Mouse (Mus musculus): Measurements from ENCODE around the gene Lpgat1.

Lpgat1 gene

DNA sequence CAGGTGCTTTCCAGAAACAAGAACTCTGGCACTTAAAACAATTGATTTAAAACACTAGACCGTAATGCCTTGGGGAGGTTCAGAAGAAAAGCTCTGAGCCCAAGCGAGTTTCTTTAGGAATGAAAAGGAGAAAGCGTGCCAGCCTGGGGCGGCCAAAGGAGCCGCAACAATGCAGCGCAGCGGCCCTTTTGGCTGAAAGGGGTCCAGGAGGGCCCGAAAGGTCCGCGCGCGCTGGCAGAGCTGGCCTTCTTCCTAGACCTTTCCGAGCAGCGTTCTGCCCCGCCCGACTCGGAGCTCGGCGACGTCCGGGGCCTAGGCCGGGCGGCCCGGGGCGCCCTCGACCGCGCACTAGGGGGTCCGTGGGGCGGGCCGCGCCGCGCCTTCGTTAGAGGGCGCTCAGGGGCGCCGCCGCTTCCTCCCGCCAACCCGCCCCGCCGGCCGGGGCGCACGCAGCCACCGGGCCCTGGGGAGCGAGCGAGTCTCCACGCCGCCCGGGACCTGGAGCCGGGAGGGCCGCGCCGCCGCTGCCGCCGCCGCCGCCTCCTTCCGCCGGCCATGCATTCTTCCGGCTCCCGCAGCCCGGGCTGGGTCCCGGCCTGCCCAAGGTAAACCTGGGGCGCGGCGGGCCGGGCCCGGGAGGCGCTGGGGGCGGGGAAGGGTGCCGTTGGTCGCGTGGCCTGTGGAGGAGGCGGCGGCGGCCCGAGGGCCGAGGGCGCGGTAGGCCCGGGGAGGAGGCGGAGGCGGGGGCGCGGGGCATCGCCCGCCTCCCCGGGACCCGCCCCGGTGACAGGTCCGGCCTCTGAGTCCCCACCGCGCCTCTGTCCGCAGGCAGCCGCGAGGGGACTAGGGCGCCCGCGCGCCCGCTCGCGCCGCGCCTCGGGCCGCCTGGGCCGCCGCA is at the start of gene Lpgat1:
Lpgat1 (plus strand) TSS at position 234 of the 898 bp plus-strand sequence.
- DNase-seq (ENCODE audit: extremely low read depth, low read depth, low spot score) = no peak

DNA sequence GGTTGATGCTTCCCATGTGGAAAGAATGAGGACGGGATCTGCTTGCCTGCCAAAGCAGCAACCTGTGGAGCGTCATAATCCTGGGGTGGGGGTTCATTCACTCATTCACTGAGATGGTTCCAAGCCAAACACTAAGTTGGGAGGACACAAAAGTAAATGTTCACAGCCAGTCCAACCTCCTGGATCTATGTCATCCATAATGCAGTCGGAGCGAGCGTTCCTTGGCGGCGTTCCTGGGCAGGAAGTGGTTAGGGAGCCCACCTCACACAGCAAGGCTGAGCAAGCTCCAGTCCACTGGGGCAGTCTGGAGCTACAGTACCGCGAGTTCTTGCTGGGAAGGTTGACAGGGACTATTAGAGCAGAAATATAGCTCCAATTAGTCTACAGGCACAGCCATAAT is 49.6 kb upstream of the Lpgat1 start:
- no peak for DNase-seq (ENCODE audit: extremely low read depth, low read depth, low spot score)

DNA sequence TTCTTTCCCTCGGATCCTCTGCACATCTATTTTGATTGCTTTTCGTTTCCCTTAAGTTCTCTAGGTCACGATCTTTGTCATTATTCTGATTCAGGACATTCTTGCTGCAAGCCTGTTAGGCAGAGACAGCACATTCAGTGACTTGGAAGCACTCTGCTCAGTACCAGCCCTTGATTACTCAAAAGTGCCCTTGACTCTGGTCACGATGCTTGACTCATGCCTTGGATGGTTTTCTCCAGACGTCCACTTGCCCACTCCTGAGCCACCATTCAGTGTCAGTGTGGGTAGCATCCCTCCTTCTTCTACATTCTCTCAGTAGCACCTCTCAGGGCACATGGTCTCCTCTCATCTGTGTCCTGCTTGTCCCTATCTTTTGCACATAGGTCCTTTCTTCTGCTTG is 43.6 kb upstream of the Lpgat1 start:
- no peak for DNase-seq (ENCODE audit: extremely low read depth, low read depth, low spot score)

DNA sequence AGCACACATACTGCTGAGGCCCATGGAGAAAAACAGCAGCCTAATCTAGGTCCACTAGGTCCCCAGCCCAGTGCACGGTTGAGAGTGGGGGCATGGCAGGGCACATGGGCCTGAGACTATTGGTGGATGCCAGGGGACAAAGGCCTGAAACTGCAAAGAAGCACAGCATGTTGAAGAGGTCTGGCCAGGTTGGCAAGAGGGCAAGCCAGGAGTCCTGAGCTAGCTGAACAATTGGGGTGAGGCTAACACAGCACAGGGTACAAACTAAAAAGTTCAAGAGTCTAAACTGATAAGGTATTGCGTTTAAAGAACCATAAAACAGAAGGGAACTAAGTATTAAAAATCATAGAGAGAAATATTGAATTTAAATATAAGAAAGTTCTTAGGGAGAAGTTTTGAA is 36.0 kb upstream of the Lpgat1 start:
- no peak for DNase-seq (ENCODE audit: extremely low read depth, low read depth, low spot score)

DNA sequence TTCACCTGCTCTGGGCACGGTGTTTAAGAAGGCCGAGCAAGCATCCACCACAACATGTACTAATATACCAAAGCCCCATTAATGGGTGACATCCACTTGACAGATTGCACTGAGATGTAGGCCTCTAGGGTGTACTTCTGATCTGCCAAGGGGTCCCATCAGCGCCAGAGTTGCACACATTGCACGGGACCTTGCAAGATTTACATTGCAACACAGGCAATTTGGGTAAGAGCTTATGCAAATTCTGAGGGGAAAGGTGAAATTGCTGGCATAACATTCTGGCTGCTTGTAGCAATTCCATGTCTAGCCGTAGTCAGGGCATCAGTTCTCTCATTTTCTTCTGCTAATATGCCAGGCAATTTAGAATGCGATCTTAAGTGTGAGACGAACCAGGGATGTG is 30.1 kb upstream of the Lpgat1 start:
- DNase-seq (ENCODE audit: extremely low read depth, low read depth, low spot score) = peak; percentile 56

DNA sequence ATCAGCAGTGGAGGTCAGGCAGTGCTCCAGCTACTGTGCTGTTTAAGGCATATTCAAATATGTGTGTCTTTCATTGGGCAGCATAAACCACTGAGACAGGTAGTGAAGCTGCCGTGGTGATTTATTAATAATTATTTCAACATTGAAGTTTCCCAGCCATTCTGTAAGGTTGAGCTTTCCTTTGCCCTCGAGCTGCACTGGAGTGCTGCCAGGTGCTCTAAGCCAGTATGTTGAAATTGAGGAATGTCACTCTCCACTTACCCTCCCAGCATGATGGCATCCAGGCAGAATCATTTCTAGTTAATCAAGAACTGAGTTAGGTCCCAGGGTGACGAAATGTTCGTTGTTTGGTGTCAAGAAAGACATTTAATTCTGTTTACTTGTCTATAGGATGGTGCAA is 24.4 kb upstream of the Lpgat1 start:
- DNase-seq (ENCODE audit: extremely low read depth, low read depth, low spot score) = peak; percentile 81

DNA sequence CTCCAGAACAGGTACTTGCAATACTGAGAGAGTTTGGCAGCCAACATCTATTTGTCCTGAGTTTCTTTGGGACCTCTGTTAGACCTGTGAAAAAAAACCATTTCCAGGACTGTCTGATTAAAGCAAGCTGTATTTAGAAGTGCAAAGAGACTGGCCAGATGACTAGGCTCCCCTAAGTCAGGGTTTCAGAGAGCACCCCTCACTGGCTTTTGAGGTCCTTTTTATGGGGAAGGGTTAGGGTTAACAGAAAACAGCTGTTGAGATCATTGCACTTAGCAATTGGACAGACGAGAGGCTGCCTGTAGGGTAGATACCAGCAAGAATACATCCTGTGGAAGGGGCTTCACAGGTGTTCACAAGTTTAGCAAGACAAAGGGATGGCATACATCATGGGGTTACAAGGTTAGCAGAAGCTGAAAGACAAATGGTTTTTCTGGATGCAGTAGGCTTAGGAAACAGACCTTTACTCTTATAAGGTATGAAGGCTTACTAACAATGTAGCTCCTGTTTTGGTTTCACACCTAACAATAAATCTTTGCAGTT is 19.3 kb upstream of the Lpgat1 start:
- no peak for DNase-seq (ENCODE audit: extremely low read depth, low read depth, low spot score)

DNA sequence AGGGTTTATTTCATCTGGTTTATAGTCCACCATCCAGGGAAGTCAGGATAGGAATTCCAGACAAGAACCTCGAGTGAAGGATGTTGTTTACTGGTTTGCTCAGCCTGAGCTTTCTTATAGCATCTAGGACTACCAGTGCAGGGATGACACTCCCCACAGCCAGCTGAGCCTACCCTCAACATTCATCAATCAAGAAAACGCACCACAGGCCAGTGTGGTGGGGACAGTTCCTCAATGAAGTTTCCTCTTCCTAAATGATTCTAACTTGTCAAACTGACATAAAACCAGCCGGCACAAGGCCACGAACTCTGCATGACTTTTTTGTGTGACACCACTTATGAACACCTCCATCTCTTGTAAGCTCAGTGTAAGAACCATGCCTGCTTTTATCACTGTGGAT is 13.1 kb upstream of the Lpgat1 start:
- no peak for DNase-seq (ENCODE audit: extremely low read depth, low read depth, low spot score)

DNA sequence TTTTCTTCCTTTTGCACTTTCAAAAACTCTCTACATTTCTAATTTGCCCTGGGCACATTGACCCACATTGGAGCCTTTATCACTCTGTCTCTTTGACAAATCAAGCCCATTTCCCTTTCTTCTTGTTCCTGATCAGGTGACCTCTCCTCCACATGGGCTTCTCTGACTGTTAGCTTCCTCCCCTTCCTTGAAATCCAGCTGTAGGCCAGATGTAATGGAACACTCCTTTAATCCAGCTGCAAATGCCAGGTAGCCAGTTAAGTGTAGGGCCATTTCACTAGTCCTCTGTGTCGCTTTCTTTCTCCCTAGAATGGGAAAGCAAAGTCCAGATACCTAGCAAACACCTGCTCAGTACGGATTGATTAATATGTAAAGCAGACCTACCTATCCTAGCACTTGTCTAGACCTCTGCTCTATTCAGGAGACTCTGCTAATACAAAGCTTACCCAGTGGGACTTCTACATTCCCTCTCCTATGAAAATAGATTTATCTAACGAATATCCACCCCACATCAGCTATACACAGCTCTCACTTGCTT is 11.0 kb upstream of the Lpgat1 start:
- DNase-seq (ENCODE audit: extremely low read depth, low read depth, low spot score) = no peak

DNA sequence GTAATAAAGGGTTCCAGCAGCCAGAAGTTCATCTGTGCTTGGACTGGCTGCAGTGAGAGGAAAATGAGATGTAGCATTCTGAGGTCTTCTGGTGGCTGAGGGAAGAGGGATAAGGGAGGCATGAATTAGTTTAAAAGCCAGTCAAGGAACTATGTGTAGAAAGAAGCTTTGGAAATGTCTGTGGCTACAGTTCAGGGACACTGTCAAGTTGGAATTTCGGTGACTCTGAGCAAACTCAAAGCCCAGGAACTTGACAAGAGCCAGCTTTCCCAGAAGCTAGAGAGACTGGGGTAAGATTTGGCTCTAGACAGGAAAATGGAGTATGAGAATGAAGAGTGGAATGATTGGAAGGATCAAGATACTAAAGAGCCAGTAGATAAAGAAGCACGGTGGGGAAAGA is 7.8 kb upstream of the Lpgat1 start:
- DNase-seq (ENCODE audit: extremely low read depth, low read depth, low spot score) = no peak

DNA sequence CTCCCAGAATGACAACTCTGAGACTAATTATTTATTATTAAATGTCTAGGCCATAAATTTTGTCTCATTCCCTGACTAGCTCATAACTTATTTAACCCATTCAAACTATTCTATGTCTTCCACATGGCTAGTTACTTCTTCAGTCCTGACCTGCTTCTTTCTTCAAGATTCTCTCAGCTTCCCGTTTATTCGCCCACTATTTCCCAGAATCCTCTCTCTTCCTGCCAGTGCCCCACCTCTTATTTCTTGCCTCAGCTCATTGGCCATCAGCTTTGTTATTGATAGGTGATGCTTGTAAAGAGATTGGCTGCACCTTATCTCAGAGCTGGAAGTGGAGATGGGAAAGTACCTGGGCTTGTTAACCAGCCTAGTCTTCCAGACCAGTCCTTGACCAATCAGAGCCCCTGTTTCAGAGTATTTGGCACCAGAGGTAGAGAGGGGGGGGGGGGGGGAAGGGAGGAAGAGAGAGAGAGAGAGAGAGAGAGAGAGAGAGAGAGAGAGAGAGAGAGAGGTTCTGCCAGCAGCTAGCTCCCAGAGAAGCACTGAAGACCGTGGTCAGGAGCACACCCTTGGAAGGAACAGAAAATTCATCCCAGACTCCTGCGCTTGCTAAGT is 5.3 kb upstream of the Lpgat1 start:
- DNase-seq (ENCODE audit: extremely low read depth, low read depth, low spot score) = no peak

DNA sequence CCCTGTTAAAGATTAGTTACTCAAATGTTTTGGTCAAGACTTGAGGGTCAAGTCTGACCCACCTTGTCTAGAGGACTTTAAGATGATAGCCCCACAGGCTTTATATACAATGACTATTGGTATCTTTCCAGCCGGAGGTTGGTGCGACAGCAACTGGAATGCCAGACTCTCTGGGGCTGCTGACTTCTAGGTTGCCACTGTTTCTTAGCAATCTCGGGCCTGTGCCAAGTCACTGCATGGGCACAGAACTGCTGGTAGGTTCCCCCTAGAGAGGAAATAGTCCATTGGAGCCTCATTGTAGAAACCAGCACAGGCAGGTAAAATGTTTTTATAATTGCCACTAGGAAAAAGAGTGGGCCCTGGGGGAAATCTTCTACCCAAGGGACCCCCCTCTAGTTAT is 3.8 kb upstream of the Lpgat1 start:
- DNase-seq (ENCODE audit: extremely low read depth, low read depth, low spot score) = no peak

DNA sequence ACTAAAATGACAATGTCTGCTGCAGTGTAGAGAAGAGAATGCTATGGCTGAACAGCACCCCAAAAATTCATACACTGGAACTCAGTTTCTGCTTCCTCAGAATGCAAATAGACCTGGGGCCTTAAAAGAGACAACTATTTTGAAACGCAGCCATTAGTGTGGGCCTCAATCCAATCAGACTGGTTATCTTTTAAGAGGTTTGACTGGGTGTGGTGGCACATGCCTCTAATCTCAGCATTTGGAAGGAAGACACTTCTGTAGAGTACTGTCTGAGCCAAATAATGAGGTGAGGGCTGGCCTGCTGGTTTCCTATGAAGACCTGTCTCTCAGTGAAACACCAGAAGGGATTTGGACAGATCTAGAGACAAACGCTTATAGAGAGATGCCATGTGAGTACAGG is 2.5 kb upstream of the Lpgat1 start:
- DNase-seq (ENCODE audit: extremely low read depth, low read depth, low spot score) = no peak

DNA sequence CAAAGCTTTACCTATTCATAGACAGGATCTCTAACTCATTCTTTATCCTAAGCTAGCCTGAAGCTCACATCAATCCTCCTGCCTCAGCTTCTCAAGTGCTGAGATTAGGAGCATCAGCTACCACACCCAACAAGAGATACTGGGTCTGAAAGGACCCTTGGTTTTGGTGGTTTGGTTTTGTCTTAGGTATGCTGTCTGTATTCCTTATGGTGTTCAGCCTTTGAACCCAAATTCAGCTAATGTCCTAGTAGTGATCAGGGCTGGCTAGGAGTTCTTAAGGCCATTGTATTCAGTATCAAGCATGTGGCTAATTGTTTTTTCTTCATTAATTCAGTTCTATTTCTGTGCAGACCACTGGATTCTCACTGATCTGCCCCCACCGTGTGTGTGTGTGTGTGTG is 493 bp upstream of the Lpgat1 start:
- DNase-seq (ENCODE audit: extremely low read depth, low read depth, low spot score) = no peak

DNA sequence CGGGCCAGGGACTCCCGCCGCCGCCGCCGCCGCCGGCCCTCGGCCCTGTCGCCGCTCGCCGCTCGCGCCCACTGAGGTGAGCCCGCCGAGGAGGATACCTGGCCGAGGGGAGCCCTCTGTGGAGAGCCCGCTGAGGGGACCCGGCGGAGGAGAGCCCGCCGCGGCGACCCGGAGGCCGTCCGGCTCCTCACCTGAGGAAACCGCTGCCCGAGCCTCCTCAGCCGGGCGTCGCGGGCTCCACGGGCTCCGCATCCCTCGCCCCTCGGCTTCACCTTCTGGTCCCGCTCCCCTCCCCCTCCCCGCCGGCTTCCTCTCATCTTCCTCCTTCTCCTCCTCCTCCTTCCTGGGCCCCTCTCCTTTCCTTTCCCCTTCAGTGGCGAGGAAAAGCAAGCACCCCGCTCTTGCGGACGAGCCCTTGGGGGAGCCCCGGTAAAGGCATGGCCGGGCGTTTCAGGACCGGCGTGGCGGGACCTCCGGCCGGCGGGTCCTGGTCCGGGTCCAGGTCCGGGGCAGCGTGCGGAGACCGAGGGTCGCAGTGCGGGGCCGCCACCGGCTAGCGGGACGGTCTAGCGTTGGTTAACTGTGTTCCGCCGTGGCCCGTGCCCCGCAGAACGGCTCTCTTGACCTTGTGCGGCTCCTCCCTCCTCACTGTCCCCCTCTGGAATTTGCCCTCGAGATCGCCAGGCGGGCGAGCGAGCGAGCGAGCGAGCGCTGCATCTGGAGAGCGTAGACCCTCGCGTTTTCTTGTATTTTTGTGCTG is 1.1 kb downstream of the Lpgat1 start:
- DNase-seq (ENCODE audit: extremely low read depth, low read depth, low spot score) = no peak

DNA sequence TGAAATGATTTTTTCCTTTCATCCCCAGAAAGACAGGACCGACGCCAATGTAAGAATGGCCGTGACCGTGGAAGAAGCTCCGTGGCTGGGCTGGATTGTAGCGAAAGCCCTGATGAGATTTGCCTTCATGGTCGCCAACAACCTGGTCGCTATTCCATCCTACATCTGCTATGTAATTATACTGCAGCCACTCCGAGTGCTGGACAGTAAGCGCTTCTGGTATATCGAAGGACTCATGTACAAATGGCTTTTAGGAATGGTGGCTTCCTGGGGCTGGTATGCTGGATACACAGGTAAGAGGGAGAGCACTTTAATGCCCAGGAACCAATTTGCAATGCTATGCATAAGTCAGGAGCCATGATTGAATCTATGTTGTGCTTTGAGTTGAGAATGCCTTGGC is 1.7 kb downstream of the Lpgat1 start:
- DNase-seq (ENCODE audit: extremely low read depth, low read depth, low spot score) = no peak

DNA sequence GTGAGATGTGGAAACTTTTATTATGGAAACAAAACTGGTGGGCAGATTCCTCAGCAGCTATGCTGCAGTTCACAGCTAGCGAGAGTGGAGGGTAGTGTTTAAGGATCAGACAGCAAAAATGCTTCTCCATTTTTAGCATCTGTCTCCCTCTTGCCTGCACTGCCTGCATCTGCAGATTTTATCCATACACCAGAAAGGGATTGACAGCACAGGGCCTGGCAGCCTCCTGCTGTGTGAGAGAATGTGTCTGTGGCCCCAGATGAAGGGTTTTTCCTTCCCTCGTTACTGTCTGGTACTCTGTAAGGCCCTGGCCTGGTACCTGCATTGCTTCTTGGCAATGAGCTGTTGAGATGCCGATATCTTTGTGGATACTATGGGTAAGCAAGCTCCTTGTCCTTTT is 2.8 kb downstream of the Lpgat1 start:
- DNase-seq (ENCODE audit: extremely low read depth, low read depth, low spot score) = no peak

DNA sequence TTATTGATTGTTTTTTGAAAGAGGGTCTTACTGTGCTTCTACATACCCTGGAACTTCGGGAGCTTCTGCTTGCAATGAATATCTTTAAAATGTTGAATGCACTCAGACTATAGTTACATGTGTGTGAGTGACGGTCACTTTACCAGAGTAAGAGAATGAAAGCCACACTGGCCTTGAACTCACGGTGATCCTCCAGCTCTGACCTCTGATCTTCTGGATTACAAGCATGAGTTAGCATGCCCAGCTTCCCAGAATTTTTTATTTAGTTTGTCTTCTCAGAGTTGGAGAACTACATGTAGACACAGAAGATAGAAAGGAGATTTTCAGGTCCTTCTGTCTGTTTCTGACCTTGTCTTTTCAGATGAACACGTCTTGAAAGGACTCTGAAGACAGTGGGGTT is 5.1 kb downstream of the Lpgat1 start:
- no peak for DNase-seq (ENCODE audit: extremely low read depth, low read depth, low spot score)

DNA sequence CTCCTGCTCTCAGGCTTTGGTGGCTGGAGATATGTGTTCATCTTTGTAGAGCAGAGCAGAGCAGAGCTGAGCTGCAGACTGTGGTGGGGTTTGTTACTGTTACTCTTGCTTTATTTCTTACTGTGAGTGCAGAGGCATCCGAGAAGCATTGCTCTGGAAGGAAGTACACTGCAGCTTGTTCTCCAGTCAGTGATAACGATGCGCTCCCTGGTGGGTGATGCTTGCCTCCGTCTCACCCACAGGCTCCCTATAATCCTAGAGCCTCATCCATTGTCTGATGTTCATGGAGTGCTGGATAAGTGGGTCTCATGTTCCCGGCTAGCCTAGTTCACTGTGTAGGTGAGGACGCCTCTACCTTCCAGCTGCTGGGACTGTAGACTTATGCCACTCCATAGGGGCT is 6.0 kb downstream of the Lpgat1 start:
- no peak for DNase-seq (ENCODE audit: extremely low read depth, low read depth, low spot score)

DNA sequence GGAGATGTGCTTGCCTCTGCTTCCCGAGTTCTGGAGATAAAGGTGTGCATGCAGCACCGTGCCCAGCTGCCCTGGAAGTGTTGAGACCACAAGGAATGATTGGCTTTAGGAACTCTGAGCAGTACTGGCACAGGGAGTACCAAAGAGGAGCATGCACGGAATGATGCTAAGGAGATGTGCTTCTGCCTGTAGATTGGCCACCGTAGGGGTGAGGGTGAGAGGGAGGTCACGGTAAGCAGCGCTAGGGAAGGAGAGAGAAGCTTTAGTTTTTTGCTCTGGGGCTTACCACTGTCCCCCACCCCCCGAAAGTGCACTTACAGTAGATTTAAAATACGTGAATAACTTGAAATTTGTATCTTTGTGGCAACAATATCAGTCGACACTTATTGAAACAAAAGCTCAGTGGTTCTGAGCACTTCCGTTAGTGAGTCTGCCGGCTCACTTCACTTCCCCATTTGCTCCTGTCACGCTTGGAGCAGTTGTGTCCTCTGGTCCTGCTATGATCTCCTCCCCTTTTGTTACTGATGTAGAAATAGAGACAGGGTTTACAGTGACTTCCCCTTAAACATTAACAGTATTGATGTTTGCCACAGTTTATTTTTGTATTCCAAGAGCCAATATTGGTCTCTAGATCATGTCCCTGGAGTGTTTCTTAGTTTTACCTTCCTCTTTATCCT is 6.9 kb downstream of the Lpgat1 start:
- DNase-seq (ENCODE audit: extremely low read depth, low read depth, low spot score) = no peak

DNA sequence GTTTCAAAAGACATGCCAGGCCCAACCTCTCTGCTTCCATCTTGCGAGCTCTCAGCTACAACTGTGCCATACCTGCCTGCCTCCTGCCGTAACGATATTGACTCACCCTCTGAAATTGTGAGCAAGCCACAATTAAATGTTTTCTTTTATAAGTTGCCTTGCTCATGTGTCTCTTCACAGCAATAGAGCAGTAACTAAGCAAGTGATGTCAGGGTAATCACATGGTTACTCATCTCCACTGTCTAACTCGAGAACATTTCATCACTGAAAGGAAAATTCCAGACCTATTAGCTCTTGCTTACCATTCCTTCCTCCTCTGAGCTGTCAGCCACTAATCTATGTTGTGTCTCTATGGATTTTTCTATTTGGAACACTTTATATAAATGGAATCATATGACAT is 15.0 kb downstream of the Lpgat1 start:
- no peak for DNase-seq (ENCODE audit: extremely low read depth, low read depth, low spot score)
